Mouse (Mus musculus) ES-Bruce4 (cell line): Measurements from ENCODE around the gene Lca5.

ENCODE experiments used
- CTCF ChIP-seq: IDR thresholded peaks from one replicate; pipeline ENCODE4 v1.8.1; 2011; ENCODE audit warnings: low read depth, low read length
- POLR2A ChIP-seq: IDR thresholded peaks from one replicate; pipeline ENCODE4 v1.8.1; 2011; ENCODE audit warnings: low read length; ENCODE audit not compliant: insufficient read depth

- TF ChIP-seq POLR2A (no peak), CTCF (peak; percentile 82)
Measured at GRCm38 (mm10) chr9:83382775-83383174, 58.2 kb downstream of the Lca5 start.
